Mouse (Mus musculus) ovary, postnatal 14 days (tissue): ENCODE data around the gene Igflr1.

Experiments
- DNase-seq: peaks from one replicate; pipeline ENCODE4 v3.0.0; 2022; ENCODE audit warnings: low spot score

Igflr1 gene

GRCm38 (mm10) chr7:30553810-30554584, 11.2 kb upstream of the Igflr1 start:
- DNase-seq, result no peak

GRCm38 (mm10) chr7:30556894-30557536, 8.2 kb upstream of the Igflr1 start:
- DNase-seq, result no peak

GRCm38 (mm10) chr7:30557901-30558514, 7.2 kb upstream of the Igflr1 start:
- DNase-seq, result no peak

GRCm38 (mm10) chr7:30558656-30559442, 6.4 kb upstream of the Igflr1 start:
- no peak for DNase-seq

GRCm38 (mm10) chr7:30559443-30559954, 5.7 kb upstream of the Igflr1 start, which contains the start of gene Lin37:
Gene Lin37 (minus strand): TSS chr7:30559838.
- DNase-seq, result peak; percentile 88

GRCm38 (mm10) chr7:30560296-30560695, 4.9 kb upstream of the Igflr1 start:
- DNase-seq, result no peak

- DNase-seq, result no peak
These were observed 2.6 kb upstream of the Igflr1 start for GRCm38 (mm10) chr7:30562526-30563116.

- peak; percentile 87 for DNase-seq
These were observed 1.9 kb upstream of the Igflr1 start, which contains the start of the genes U2af1l4, Gm49396 and Psenen for GRCm38 (mm10) chr7:30563117-30563905. Gene U2af1l4 (plus strand): TSS chr7:30563301. Gene Gm49396 (plus strand): TSS chr7:30563344. Gene Psenen (minus strand): TSS chr7:30563627.

GRCm38 (mm10) chr7:30563906-30564280, 1.3 kb upstream of the Igflr1 start:
- no peak for DNase-seq

- no peak for DNase-seq
These were observed 806 bp downstream of the Igflr1 start for GRCm38 (mm10) chr7:30566033-30566432.

- no peak for DNase-seq
These were observed 2.3 kb downstream of the Igflr1 start for GRCm38 (mm10) chr7:30567555-30567954.

GRCm38 (mm10) chr7:30572389-30572788, 7.2 kb downstream of the Igflr1 start:
- no peak for DNase-seq

GRCm38 (mm10) chr7:30572969-30573368, 7.7 kb downstream of the Igflr1 start:
- peak; percentile 31 for DNase-seq

GRCm38 (mm10) chr7:30579950-30580349, 14.7 kb downstream of the Igflr1 start:
- DNase-seq, result no peak

- DNase-seq, result no peak
These were observed 16.3 kb downstream of the Igflr1 start for GRCm38 (mm10) chr7:30581547-30581946.

GRCm38 (mm10) chr7:30584339-30584738, 19.1 kb downstream of the Igflr1 start:
- no peak for DNase-seq

GRCm38 (mm10) chr7:30585170-30585569, 19.9 kb downstream of the Igflr1 start:
- no peak for DNase-seq

- DNase-seq, result no peak
These were observed 21.3 kb downstream of the Igflr1 start for GRCm38 (mm10) chr7:30586455-30587020.

GRCm38 (mm10) chr7:30587842-30588667, 22.8 kb downstream of the Igflr1 start:
- peak; percentile 48 for DNase-seq
